ENCODE assay signal across 8 mouse cellular contexts in genomic region chr1:131910001-131910648, GRCm38 (mm10). TPM values are rescaled to one million over a fixed set of nuclear protein-coding genes. Genes with fewer than 3 reads are reported as not detected.
DNase-seq lines count a peak whose midpoint lies in the region; ATAC-seq and TF ChIP-seq lines count a peak whose summit lies in the region.

Gene Nucks1, plus strand, starts transcription at chr1:131910534.

- peak; percentile 95 for ATAC-seq in erythroid progenitor cell, adult 5-6 weeks (replicated peaks; ENCODE audit: low FRiP score, poor library complexity, severe bottlenecking)
- peak; percentile 99 for ATAC-seq in heart, embryonic 12.5 days (ENCODE audit: insufficient number of reproducible peaks, low FRiP score)
- ATAC-seq in kidney, postnatal 0 days (replicated peaks; ENCODE audit: low FRiP score, low read depth): peak; percentile 98
- ATAC-seq in liver, embryonic 11.5 days (replicated peaks; ENCODE audit: low FRiP score): peak; percentile 96
- ATAC-seq in stomach, embryonic 14.5 days (ENCODE audit: insufficient number of reproducible peaks, insufficient read depth, low FRiP score, low read depth): peak; percentile 99

- peak within 1 kb of the TSS; percentile 74 for H3K4me2 ChIP-seq in heart, embryonic 12.5 days
- peak within 1 kb of the TSS; percentile 63 for H3K4me2 ChIP-seq in kidney, postnatal 0 days (ENCODE audit: low read length)
- peak within 1 kb of the TSS; percentile 83 for H3K4me2 ChIP-seq in liver, embryonic 11.5 days
- peak within 1 kb of the TSS; percentile 72 for H3K4me2 ChIP-seq in stomach, embryonic 14.5 days (replicated peaks; ENCODE audit: low read depth, low read length)

- peaks cover 10% of the 10 kb centered on the region for H3K4me1 ChIP-seq in heart, embryonic 12.5 days (replicated peaks)
- H3K4me1 ChIP-seq in kidney, postnatal 0 days (replicated peaks; ENCODE audit: insufficient read depth, low read length): peaks cover 12% of the 10 kb centered on the region; the same call in 1 of the 2 replicates
- H3K4me1 ChIP-seq in liver, embryonic 11.5 days (replicated peaks; ENCODE audit: control insufficient read depth, insufficient read depth, low read length): peaks cover 6% of the 10 kb centered on the region; the same call in 1 of the 2 replicates
- peaks cover 7% of the 10 kb centered on the region; the same call in 1 of the 2 replicates for H3K4me1 ChIP-seq in stomach, embryonic 14.5 days (ENCODE audit: control insufficient read depth, insufficient read depth, low read length)

- peak; percentile 61 for TF ChIP-seq CTCF in kidney, postnatal 0 days (IDR thresholded peaks at IDR 0.05; ENCODE audit: low read depth)

- H3K4me3 ChIP-seq in heart, embryonic 12.5 days: peak within 1 kb of the TSS; percentile 91
- peak within 1 kb of the TSS; percentile 86 for H3K4me3 ChIP-seq in kidney, postnatal 0 days (replicated peaks; ENCODE audit: low read depth, low read length)
- H3K4me3 ChIP-seq in liver, embryonic 11.5 days (ENCODE audit: low read depth, low read length): peak within 1 kb of the TSS; percentile 95
- peak within 1 kb of the TSS; percentile 77 for H3K4me3 ChIP-seq in stomach, embryonic 14.5 days (ENCODE audit: low read depth, low read length)

- peak within 1 kb of the TSS; percentile 95 for H3K27ac ChIP-seq in heart, embryonic 12.5 days (ENCODE audit: poor library complexity, severe bottlenecking)
- peak within 1 kb of the TSS; percentile 98 for H3K27ac ChIP-seq in kidney, postnatal 0 days
- H3K27ac ChIP-seq in liver, embryonic 11.5 days (ENCODE audit: low read depth, low read length): peak within 1 kb of the TSS; percentile 97
- H3K27ac ChIP-seq in stomach, embryonic 14.5 days (ENCODE audit: low read length): peak within 1 kb of the TSS; percentile 97

- under 1% methylated on average over 35 of the region's 35 CpGs for WGBS in heart, embryonic 12.5 days
- WGBS in kidney, postnatal 0 days: under 1% methylated on average over 34 of the region's 35 CpGs
- WGBS in liver, embryonic 11.5 days: under 1% methylated on average over 35 of the region's 35 CpGs
- WGBS in stomach, embryonic 14.5 days: under 1% methylated on average over 35 of the region's 35 CpGs

- peaks cover 23% of the 10 kb centered on the region for H3K27me3 ChIP-seq in heart, embryonic 12.5 days (replicated peaks)
- no peaks in the 10 kb centered on the region; the same call in 1 of the 2 replicates for H3K27me3 ChIP-seq in kidney, postnatal 0 days (ENCODE audit: insufficient read depth, low read length)
- no peaks in the 10 kb centered on the region for H3K27me3 ChIP-seq in liver, embryonic 11.5 days (replicated peaks; ENCODE audit: control insufficient read depth, insufficient read depth, low read length)
- no peaks in the 10 kb centered on the region for H3K27me3 ChIP-seq in stomach, embryonic 14.5 days (ENCODE audit: control insufficient read depth, insufficient read depth, low read length)

- no peaks in the 10 kb centered on the region for H3K9me3 ChIP-seq in heart, embryonic 12.5 days (replicated peaks)
- H3K9me3 ChIP-seq in kidney, postnatal 0 days (replicated peaks; ENCODE audit: low read length): no peaks in the 10 kb centered on the region
- no peaks in the 10 kb centered on the region for H3K9me3 ChIP-seq in liver, embryonic 11.5 days (ENCODE audit: control insufficient read depth, low read length)
- no peaks in the 10 kb centered on the region for H3K9me3 ChIP-seq in stomach, embryonic 14.5 days (ENCODE audit: control insufficient read depth, low read depth, low read length)

- peak within 1 kb of the TSS; percentile 96 for H3K9ac ChIP-seq in heart, embryonic 12.5 days
- H3K9ac ChIP-seq in kidney, postnatal 0 days (ENCODE audit: low read depth, low read length): peak within 1 kb of the TSS; percentile 93
- peak within 1 kb of the TSS; percentile 100 for H3K9ac ChIP-seq in liver, embryonic 11.5 days (ENCODE audit: low read depth, low read length)
- H3K9ac ChIP-seq in stomach, embryonic 14.5 days (replicated peaks; ENCODE audit: low read depth, low read length): peak within 1 kb of the TSS; percentile 90

- peak; percentile 100 for DNase-seq in CD4-positive helper T cell, adult 2 months (ENCODE audit: low read depth, low spot score)
- peak; percentile 97 for DNase-seq in brain, embryonic 18.5 days (ENCODE audit: low read depth, low spot score)
- DNase-seq in kidney, postnatal 0 days (ENCODE audit: low spot score): peak; percentile 98
- peak; percentile 98 for DNase-seq in liver, embryonic 11.5 days (ENCODE audit: low spot score)
- DNase-seq in naive thymus-derived CD4-positive, alpha-beta T cell, adult 2 months (ENCODE audit: low read depth): peak; percentile 99

- H3K36me3 ChIP-seq in heart, embryonic 12.5 days: peaks cover 3% of the 10 kb centered on the region; the same call in 1 of the 2 replicates
- no peaks in the 10 kb centered on the region for H3K36me3 ChIP-seq in kidney, postnatal 0 days (ENCODE audit: insufficient read depth, low read length)
- no peaks in the 10 kb centered on the region for H3K36me3 ChIP-seq in liver, embryonic 11.5 days (ENCODE audit: control insufficient read depth, insufficient read depth, low read length)
- no peaks in the 10 kb centered on the region for H3K36me3 ChIP-seq in stomach, embryonic 14.5 days (ENCODE audit: control insufficient read depth, insufficient read depth, low read length)

RNA-seq across cellular contexts. Expression of gene Nucks1, which starts in this region (rescaled TPM):
- 153 and 169 TPM in 2 replicates for total RNA-seq in erythroid progenitor cell, adult 5-6 weeks (2015; ENCODE audit: low replicate concordance)
- total RNA-seq in erythroid progenitor cell, adult 5-6 weeks (2017; ENCODE audit: low replicate concordance): 248 and 299 TPM in 2 replicates
- polyA plus RNA-seq in heart, embryonic 12.5 days (2016; fragmentation: Nextera tagmentation; extraction: Ambion mirVana): 72.9 and 79.3 TPM in 2 replicates
- polyA plus RNA-seq in kidney, postnatal 0 days (2015; fragmentation: Nextera tagmentation; extraction: Ambion mirVana): 55.2 and 59.9 TPM in 2 replicates
- polyA plus RNA-seq in liver, embryonic 11.5 days (2014; fragmentation: Nextera tagmentation; extraction: Ambion mirVana): 52.3 and 53.2 TPM in 2 replicates
- 58.6 and 61.2 TPM in 2 replicates for polyA plus RNA-seq in stomach, embryonic 14.5 days (2014; fragmentation: Nextera tagmentation; extraction: Ambion mirVana)

Comparison
In these comparisons a context has a peak if more than half of its experiments do, and no peak if none do; other contexts are left out.
1. Peak in every context shown above with its lines: DNase-seq, ATAC-seq, H3K4me3 ChIP-seq and H3K27ac ChIP-seq.